Mouse (Mus musculus) testis, postnatal 10 days (tissue): ENCODE results near the gene Zfp426.
A peak's percentile ranks its signal among the peaks of the same experiment; 100 is the strongest.

Source experiments
- DNase-seq: peaks from one replicate; pipeline ENCODE4 v3.0.0; 2021; ENCODE audit warnings: low spot score

Gene Zfp426

DNA sequence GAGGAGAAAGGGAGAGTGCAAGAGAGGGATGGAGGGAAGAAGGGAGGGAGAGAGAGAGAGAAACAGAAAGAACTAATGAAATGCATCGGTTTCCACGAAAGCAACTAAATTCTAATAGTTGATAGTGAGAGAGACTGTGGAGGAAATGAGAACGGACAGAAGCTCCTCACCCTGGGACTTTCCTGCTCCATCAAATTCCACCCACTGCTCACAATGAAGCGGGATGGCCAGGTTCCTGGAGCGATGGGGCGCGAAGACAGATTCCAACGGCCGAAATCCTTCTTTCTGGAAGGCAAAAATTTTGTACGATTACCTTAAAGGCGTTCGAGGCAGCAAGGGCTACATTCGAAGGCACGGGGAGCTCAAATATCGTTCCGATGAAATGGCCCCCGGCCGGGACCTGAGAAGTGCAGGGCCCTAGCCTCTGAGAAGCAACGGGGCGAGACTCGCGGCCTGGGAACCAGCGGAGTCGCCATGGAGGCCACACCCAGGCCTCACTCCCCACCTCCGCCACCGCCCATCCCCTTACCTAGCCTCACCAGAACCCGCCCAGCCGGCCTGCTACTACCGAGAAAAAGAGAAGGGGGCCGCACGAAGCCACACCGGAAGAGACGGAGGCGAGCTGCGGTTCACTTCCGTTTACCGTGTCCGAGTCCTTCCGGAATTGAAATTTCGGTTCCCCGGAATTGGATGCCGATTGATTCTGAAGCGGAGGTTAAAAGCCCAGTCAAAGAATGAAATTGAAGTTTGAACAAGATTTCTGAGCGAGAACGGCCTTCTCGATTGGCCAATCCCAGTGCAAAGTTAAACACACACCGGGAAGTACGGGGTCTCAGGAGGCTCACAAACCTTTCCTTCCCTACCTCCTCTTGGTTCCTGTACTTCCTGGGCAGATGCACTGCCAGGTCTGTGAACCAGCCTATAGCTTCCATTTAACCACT, 32.9 kb downstream of the Zfp426 start, which contains the start of gene Zfp26:
TSS of gene Zfp26 (minus strand) at position 786 of the 941 bp plus-strand sequence.
- peak; percentile 78 for DNase-seq

DNA sequence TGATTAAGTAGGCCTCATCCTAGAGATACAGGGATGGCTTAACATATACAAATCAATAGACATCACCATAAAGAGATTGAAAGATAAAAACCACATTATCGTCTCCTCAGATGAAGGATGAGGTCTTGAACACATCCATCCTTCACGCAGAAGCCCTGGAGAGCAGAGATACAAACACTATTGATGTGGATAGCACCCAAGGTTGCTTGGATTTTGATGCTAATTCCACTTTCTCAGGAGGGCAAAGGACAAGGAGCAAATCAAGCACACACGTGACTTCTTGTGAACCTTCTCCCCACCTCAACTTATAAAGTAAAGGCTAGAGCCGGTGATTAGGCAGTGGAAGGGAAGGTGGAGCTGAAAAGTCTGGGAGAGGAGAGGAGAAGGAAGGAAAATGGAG, 38.9 kb downstream of the Zfp426 start:
- no peak for DNase-seq

- DNase-seq, result no peak
These were observed 41.1 kb downstream of the Zfp426 start for GRCm38 (mm10) chr9:20451493-20451892.

DNA sequence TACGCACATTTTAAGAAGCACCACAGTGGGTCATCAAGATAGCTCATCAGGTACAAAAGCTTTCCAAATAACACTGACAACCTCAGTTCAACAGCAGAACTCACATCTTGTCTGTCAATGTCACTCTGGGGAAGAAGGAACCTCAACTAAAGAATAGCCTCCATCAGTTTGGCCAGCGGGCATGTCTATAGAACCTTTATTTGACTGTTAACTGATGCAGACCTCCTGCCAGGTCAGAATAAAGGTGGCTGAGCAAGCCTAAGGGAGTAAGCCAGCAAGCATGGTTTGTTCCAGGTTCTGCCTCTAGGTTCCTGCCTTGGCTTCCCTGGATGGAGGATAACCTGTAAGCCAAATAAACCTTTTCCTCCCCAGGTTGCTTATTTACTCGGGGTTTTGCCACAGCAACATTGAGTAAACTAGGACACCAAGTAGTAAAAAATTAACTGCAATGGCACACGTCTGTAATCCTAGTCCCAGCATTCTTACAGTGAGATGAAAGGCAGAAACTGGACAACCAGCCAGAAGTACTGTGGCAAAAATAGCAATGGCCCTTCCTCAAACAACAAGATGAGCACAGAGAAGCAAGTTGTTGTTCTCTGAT, 49.3 kb downstream of the Zfp426 start:
- no peak for DNase-seq

DNA sequence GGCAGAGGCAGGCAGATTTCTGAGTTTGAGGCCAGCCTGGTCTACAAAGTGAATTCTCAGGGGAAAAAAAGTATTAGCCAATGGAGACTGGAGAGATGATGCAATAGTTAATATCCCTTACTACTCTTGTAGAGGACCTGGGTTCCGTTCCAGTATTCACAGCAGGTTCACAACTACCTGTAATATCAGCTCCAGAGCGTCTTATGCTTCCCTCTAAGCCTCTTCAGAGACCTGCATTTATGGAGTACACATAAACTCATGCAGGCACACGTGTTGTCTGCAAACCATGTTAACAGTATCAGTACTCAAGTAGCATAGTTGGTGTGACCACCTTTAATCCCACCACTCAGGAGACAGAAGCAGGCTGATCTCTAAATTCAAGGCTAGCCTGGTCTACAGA, 62.5 kb downstream of the Zfp426 start:
- no peak for DNase-seq
